Mouse (Mus musculus): ENCODE measurements around the gene Eddm3b.

The Eddm3b gene

GRCm38 (mm10) chr14:51113916-51114560, at the start of gene Eddm3b:
TSS of gene Eddm3b (plus strand) at chr14:51114426.
- in situ Hi-C loops (cut with MboI): no loop called here

- in situ Hi-C loops (cut with MboI): loop anchor here (10.0 kb wide), 2 partner anchors 144 to 264 kb away; partner anchors contain the start of genes Apex1, Ccnb1ip1, Osgep and Parp2
These were observed 45.3 kb upstream of the Eddm3b start for GRCm38 (mm10) chr14:51068956-51069355.

- in situ Hi-C loops (cut with MboI): loop anchor here (10.0 kb wide), 2 partner anchors 145 to 265 kb away; partner anchors contain the start of genes Apex1, Ccnb1ip1, Osgep and Parp2
These were observed 44.6 kb upstream of the Eddm3b start for GRCm38 (mm10) chr14:51069617-51070016.

- in situ Hi-C loops (cut with MboI): no loop called here
These were observed 39.9 kb upstream of the Eddm3b start, which contains the start of gene Olfr750 for GRCm38 (mm10) chr14:51074335-51074734. TSS of gene Olfr750 (minus strand) at chr14:51074435.

GRCm38 (mm10) chr14:51079180-51079579, 35.0 kb upstream of the Eddm3b start:
- in situ Hi-C loops (cut with MboI): no loop called here

GRCm38 (mm10) chr14:51081035-51081434, 33.2 kb upstream of the Eddm3b start:
- in situ Hi-C loops (cut with MboI): no loop called here

GRCm38 (mm10) chr14:51082599-51083581, 31.3 kb upstream of the Eddm3b start:
- in situ Hi-C loops (cut with MboI): no loop called here

- in situ Hi-C loops (cut with MboI): no loop called here
These were observed 30.4 kb upstream of the Eddm3b start for GRCm38 (mm10) chr14:51083805-51084204.

- in situ Hi-C loops (cut with MboI): no loop called here
These were observed 29.1 kb upstream of the Eddm3b start for GRCm38 (mm10) chr14:51085086-51085485.

- in situ Hi-C loops (cut with MboI): no loop called here
These were observed 28.3 kb upstream of the Eddm3b start for GRCm38 (mm10) chr14:51085911-51086310.

GRCm38 (mm10) chr14:51087762-51088161, 26.5 kb upstream of the Eddm3b start:
- in situ Hi-C loops (cut with MboI): no loop called here

- in situ Hi-C loops (cut with MboI): no loop called here
These were observed 25.9 kb upstream of the Eddm3b start for GRCm38 (mm10) chr14:51088166-51088969.

- in situ Hi-C loops (cut with MboI): no loop called here
These were observed 25.1 kb upstream of the Eddm3b start for GRCm38 (mm10) chr14:51088970-51089673.

GRCm38 (mm10) chr14:51089674-51090076, 24.6 kb upstream of the Eddm3b start:
- in situ Hi-C loops (cut with MboI): no loop called here

- in situ Hi-C loops (cut with MboI): no loop called here
These were observed 24.0 kb upstream of the Eddm3b start for GRCm38 (mm10) chr14:51090077-51090781.

GRCm38 (mm10) chr14:51090921-51091900, 23.0 kb upstream of the Eddm3b start, which contains the start of the genes Rnase4 and Ang:
TSS of gene Rnase4 (plus strand) at chr14:51091077.
TSS of gene Ang (plus strand) at chr14:51091150.
- in situ Hi-C loops (cut with MboI): no loop called here

GRCm38 (mm10) chr14:51092073-51092620, 22.1 kb upstream of the Eddm3b start:
- in situ Hi-C loops (cut with MboI): no loop called here

GRCm38 (mm10) chr14:51093496-51093895, 20.7 kb upstream of the Eddm3b start:
- in situ Hi-C loops (cut with MboI): no loop called here
